Comparison of ENCODE assay signal across 8 mouse cellular contexts in genomic region chr7:100894833-100895226, GRCm38 (mm10). TPM values are rescaled to one million over a fixed set of nuclear protein-coding genes. Genes with fewer than 3 reads are reported as not detected.
DNase-seq lines count a peak whose midpoint lies in the region; ATAC-seq and TF ChIP-seq lines count a peak whose summit lies in the region.
"Had no signal": no experiment of that assay in that cellular context is flagged by ENCODE, and none has a peak within 500 bp of the region (broad histone marks: within the 10 kb centered on the region; RNA-seq: fewer than 3 reads in every experiment).

No protein-coding gene starts in this region.

- intact Hi-C loops in left cerebral cortex, adult 2 months (cut with DNase I) = no loop called here

- peak overlapping the region; percentile 97 for H3K27ac ChIP-seq in left cerebral cortex, adult 2 months
- no peak overlapping the region for H3K27ac ChIP-seq in embryonic fibroblast, embryonic 13.5 days (ENCODE audit: insufficient read depth, low read length)
- no peak overlapping the region for H3K27ac ChIP-seq in intestine, embryonic 14.5 days (ENCODE audit: low read depth)
- no peak overlapping the region for H3K27ac ChIP-seq in neural tube, embryonic 12.5 days

- H3K4me3 ChIP-seq in left cerebral cortex, adult 2 months = peak overlapping the region; percentile 83
- peak overlapping the region; percentile 17 for H3K4me3 ChIP-seq in embryonic fibroblast, embryonic 13.5 days (ENCODE audit: insufficient read depth, low read length)
- H3K4me3 ChIP-seq in intestine, embryonic 14.5 days (ENCODE audit: low read depth, low read length) = peak overlapping the region; percentile 35
- peak overlapping the region; percentile 54 for H3K4me3 ChIP-seq in neural tube, embryonic 12.5 days

- ATAC-seq in intestine, embryonic 14.5 days (replicated peaks; ENCODE audit: low FRiP score, low TSS enrichment, low read depth) = peak; percentile 51
- peak; percentile 61 for ATAC-seq in neural tube, embryonic 12.5 days (ENCODE audit: low FRiP score, low read depth)

- no peaks in the 10 kb centered on the region for H3K27me3 ChIP-seq in intestine, embryonic 14.5 days (replicated peaks; ENCODE audit: control insufficient read depth, insufficient read depth, low read length)
- H3K27me3 ChIP-seq in neural tube, embryonic 12.5 days (replicated peaks) = no peaks in the 10 kb centered on the region

- 6% methylated on average over 11 of the region's 12 CpGs for WGBS in intestine, embryonic 14.5 days
- 7% methylated on average over 12 of the region's 12 CpGs for WGBS in neural tube, embryonic 12.5 days

- TF ChIP-seq CTCF in left cerebral cortex, adult 2 months (IDR thresholded peaks at IDR 0.05) = no peak
- TF ChIP-seq CTCF in embryonic fibroblast, embryonic 13.5 days (IDR thresholded peaks at IDR 0.05; ENCODE audit: borderline replicate concordance, insufficient read depth, low read length) = no peak

- H3K4me2 ChIP-seq in intestine, embryonic 14.5 days (ENCODE audit: low read length) = peak overlapping the region; percentile 69
- peak overlapping the region; percentile 94 for H3K4me2 ChIP-seq in neural tube, embryonic 12.5 days (replicated peaks)

- peaks cover 21% of the 10 kb centered on the region for H3K36me3 ChIP-seq in intestine, embryonic 14.5 days (ENCODE audit: control insufficient read depth, insufficient read depth, low read length)
- peaks cover 4% of the 10 kb centered on the region for H3K36me3 ChIP-seq in neural tube, embryonic 12.5 days

- DNase-seq in left cerebral cortex, adult 2 months (ENCODE audit: extremely low spot score in 1 of 2, low spot score in 2 of 2) = no peak
- DNase-seq in left cerebral cortex, adult 11 months (ENCODE audit: low spot score) = no peak
- DNase-seq in intestine, embryonic 14.5 days (ENCODE audit: low spot score) = no peak
- no peak for DNase-seq in right cerebral cortex, postnatal 10 days (ENCODE audit: low spot score in 2 of 2)
- no peak for DNase-seq in urinary bladder, postnatal 36 days (ENCODE audit: low spot score in 2 of 2)
- DNase-seq: kidney, adult 18-20 months had no signal

- no peaks in the 10 kb centered on the region for H3K9me3 ChIP-seq in intestine, embryonic 14.5 days (ENCODE audit: control insufficient read depth, low read length)
- H3K9me3 ChIP-seq in neural tube, embryonic 12.5 days = no peaks in the 10 kb centered on the region

- no peak for TF ChIP-seq POLR2A in embryonic fibroblast, embryonic 13.5 days (IDR thresholded peaks at IDR 0.05; ENCODE audit: low read depth, low read length)

- 0 out of 2 replicates have a peak, but pooled peaks cover 3% of the 10 kb centered on the region for H3K4me1 ChIP-seq in embryonic fibroblast, embryonic 13.5 days (ENCODE audit: control insufficient read depth, insufficient read depth, low read length)
- peaks cover 21% of the 10 kb centered on the region for H3K4me1 ChIP-seq in intestine, embryonic 14.5 days (replicated peaks; ENCODE audit: control insufficient read depth, insufficient read depth, low read length)
- H3K4me1 ChIP-seq in neural tube, embryonic 12.5 days = peaks cover 28% of the 10 kb centered on the region

- peak overlapping the region; percentile 43 for H3K9ac ChIP-seq in intestine, embryonic 14.5 days (ENCODE audit: low read length)
- peak overlapping the region; percentile 75 for H3K9ac ChIP-seq in neural tube, embryonic 12.5 days

RNA-seq across cellular contexts. Expression of gene Relt, which starts 31.6 kb away (rescaled TPM):
- 10 to 100 TPM; 14.1 to 18.6 TPM for total RNA-seq in left cerebral cortex, adult 2 months (2021)
- polyA plus RNA-seq in embryonic fibroblast, embryonic 13.5 days (2011; ENCODE audit: insufficient read length, low read depth, missing spikeins) = 4.6 and 7.4 TPM in 2 replicates
- polyA plus RNA-seq in intestine, embryonic 14.5 days (2014; fragmentation: Nextera tagmentation; extraction: Ambion mirVana) = 1.9 and 2.0 TPM in 2 replicates
- 3.7 and 3.9 TPM in 2 replicates for polyA plus RNA-seq in neural tube, embryonic 12.5 days (2016; fragmentation: Nextera tagmentation; extraction: Ambion mirVana)

RNA-seq across cellular contexts. Expression of gene Arhgef17, which starts 37.1 kb away (rescaled TPM):
- total RNA-seq in left cerebral cortex, adult 2 months (2021) = 100 to 1,000 TPM; 134 to 142 TPM
- polyA plus RNA-seq in embryonic fibroblast, embryonic 13.5 days (2011; ENCODE audit: insufficient read length, low read depth, missing spikeins) = 43.1 and 54.8 TPM in 2 replicates
- polyA plus RNA-seq in intestine, embryonic 14.5 days (2014; fragmentation: Nextera tagmentation; extraction: Ambion mirVana) = 12.9 and 14.2 TPM in 2 replicates
- 7.1 and 7.9 TPM in 2 replicates for polyA plus RNA-seq in neural tube, embryonic 12.5 days (2016; fragmentation: Nextera tagmentation; extraction: Ambion mirVana)

Comparison
In these comparisons a context has a peak if more than half of its experiments do, and no peak if none do; other contexts are left out.
1. H3K4me3 ChIP-seq: peak in every context shown above with its lines; median percentile 83 in left cerebral cortex, adult 2 months; 54 in neural tube, embryonic 12.5 days; 35 in intestine, embryonic 14.5 days; 17 in embryonic fibroblast, embryonic 13.5 days.